Mouse (Mus musculus) limb, embryonic 14.5 days (tissue): ENCODE data around the gene Ell. TPM values are rescaled to one million over a fixed set of nuclear protein-coding genes. Genes with fewer than 3 reads are reported as not detected.

Experiments used
- ATAC-seq: fragments of 200-750 bp; cut with Nextera tagmentation; 2 replicates; pipeline ENCODE4 v1.8.0; 2017; ENCODE audit warnings: low read depth, moderate number of reproducible peaks, moderate TSS enrichment; ENCODE audit not compliant: low FRiP score
- DNase-seq: peaks from one replicate; pipeline ENCODE4 v3.0.0-alpha.2; 2015; ENCODE audit warnings: low spot score
- H3K27ac ChIP-seq: fragments of 300-500 bp; sonication (generic); replicated peaks from 2 replicates; pipeline ENCODE4 v1.5.1; 2014; ENCODE audit warnings: low read depth, mild to moderate bottlenecking, low read length, moderate library complexity, mixed read lengths
- H3K27me3 ChIP-seq: fragments of 300-500 bp; sonication (generic); 2 replicates; pipeline ENCODE4 v1.6.1; 2014; ENCODE audit warnings: low read length, mixed read lengths; ENCODE audit not compliant: control insufficient read depth, insufficient read depth
- H3K36me3 ChIP-seq: fragments of 300-500 bp; sonication (generic); 2 replicates; pipeline ENCODE4 v1.6.1; 2014; ENCODE audit warnings: mild to moderate bottlenecking, low read length, moderate library complexity, mixed read lengths; ENCODE audit not compliant: control insufficient read depth, insufficient read depth
- H3K4me1 ChIP-seq: fragments of 300-500 bp; sonication (generic); 2 replicates; pipeline ENCODE4 v1.6.1; 2014; ENCODE audit warnings: antibody characterized with exemption, low read length, mixed read lengths; ENCODE audit not compliant: control insufficient read depth, insufficient read depth
- H3K4me2 ChIP-seq: fragments of 300-500 bp; sonication (generic); replicated peaks from 2 replicates; pipeline ENCODE4 v1.6.1; 2014; ENCODE audit warnings: low read depth, mild to moderate bottlenecking, low read length, moderate library complexity; ENCODE audit not compliant: severe bottlenecking
- H3K4me3 ChIP-seq: fragments of 300-500 bp; sonication (generic); replicated peaks from 2 replicates; pipeline ENCODE4 v1.5.1; 2014; ENCODE audit warnings: low read length
- H3K9ac ChIP-seq: fragments of 300-500 bp; sonication (generic); 2 replicates; pipeline ENCODE4 v1.6.1; 2014; ENCODE audit warnings: mild to moderate bottlenecking, low read depth, low read length, moderate library complexity; ENCODE audit not compliant: severe bottlenecking
- H3K9me3 ChIP-seq: fragments of 300-500 bp; sonication (generic); 2 replicates; pipeline ENCODE4 v1.6.1; 2016; ENCODE audit warnings: low read length; ENCODE audit not compliant: control insufficient read depth
- POLR2A ChIP-seq: fragments of 200-500 bp; IDR thresholded peaks from 2 replicates; pipeline ENCODE4 v1.8.0; 2012; ENCODE audit warnings: inconsistent platforms, mild to moderate bottlenecking, moderate library complexity, borderline replicate concordance; ENCODE audit not compliant: insufficient read depth, insufficient read length; ENCODE audit errors: extremely low read depth
- WGBS: fragments of 180-500 bp; shearing (Covaris S2); extraction: QIAGEN DNeasy Blood & Tissue Kit; methylation state at CpG from one replicate; pipeline ENCODE4 v1.1.7; 2014; 5-methylcytosine and 5-hydroxymethylcytosine counted together
- polyA plus RNA-seq, 2 experiments: library from polyadenylated mRNA; depleted of rRNA in 1 of 2; stranded (reverse) in 1 of 2; unstranded in 1 of 2; fragments of >200 nt; fragmentation: Nextera tagmentation in 1 of 2; extraction: Ambion mirVana in 1 of 2; gene quantifications; 2 replicates each; pipeline versions ENCODE4 v1.2.1 to v1.2.3; 2012 to 2014

Ell gene
- polyA plus RNA-seq, 2 experiments: 20.2 to 30.3 TPM

DNA sequence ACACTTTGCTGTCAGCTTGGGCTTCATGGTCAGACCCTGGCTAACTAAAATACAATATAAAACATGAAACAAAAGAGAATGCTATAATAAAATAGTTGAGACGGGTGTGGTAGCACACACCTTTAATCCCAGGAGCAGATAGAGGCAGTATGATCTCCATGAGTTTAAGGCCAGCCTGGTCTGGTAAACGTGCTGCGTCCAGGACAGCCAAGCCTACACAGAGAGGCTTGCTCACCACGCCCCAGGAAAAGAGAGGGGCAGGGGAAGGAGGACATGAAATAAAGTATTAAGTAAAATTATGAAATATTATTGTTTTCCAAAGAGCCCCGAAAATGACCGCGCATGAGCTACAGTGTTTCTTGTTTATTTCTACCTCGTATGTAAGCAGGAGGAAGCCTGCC is 12.1 kb upstream of the Ell start:
- no peak for DNase-seq
- peaks cover 30% of the 10 kb centered on the region for H3K36me3 ChIP-seq
- H3K9me3 ChIP-seq: no peaks in the 10 kb centered on the region
- no peak for TF ChIP-seq POLR2A
- peaks cover 12% of the 10 kb centered on the region for H3K4me1 ChIP-seq
- WGBS: 1% methylated on average over 8 of the region's 8 CpGs
- no peaks in the 10 kb centered on the region for H3K27me3 ChIP-seq
- H3K4me3 ChIP-seq: peak overlapping the region; percentile 81
- peak overlapping the region; percentile 97 for H3K9ac ChIP-seq
- ATAC-seq: no peak
- H3K4me2 ChIP-seq: peak overlapping the region; percentile 84
- H3K27ac ChIP-seq: 0 out of 2 replicates have a peak overlapping the region, but pooled peaks have one; percentile 19

DNA sequence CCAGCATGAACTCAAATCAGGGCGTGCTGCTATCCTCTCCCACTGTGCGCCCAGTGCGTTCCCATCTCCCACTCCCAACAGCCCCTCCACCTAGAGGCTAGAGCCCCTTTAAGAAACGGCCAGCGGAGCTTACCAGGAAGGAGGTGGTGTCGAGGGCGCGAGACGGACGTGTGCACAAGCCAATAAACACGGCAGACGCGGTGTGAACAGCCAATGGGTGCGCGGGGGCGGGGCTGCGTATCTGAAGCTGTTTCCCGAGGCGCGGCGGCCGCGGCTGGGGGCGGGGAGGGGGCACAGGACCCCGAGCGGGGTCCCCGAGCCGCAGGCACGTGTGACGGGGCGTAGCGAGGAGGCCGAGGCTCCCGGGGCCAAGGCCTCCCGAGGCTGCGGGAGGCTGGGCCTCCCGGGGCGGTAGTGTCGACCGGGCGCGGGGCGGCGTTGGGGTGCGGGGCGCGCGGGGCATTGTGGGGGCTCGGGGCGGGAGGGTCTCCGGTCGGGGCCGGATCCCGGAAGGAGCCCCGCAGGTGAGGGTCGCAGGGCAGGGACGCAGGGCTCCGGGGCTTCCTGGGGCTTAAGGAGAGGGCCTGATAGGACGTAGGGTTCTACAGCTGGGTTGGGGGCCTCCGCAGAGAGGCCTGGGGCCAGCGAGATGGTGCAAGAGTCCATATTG is 11.6 kb upstream of the Ell start, which contains the start of the genes Fkbp8 and Kxd1:
Fkbp8 (plus strand) TSS at position 213 of the 670 bp plus-strand sequence.
Kxd1 (minus strand) TSS at position 445 of the 670 bp plus-strand sequence.
- Histone ChIP-seq H3K9ac (peak within 1 kb of the TSS; percentile 97), H3K4me3 (peak within 1 kb of the TSS; percentile 81), H3K4me2 (peak within 1 kb of the TSS; percentile 84), H3K4me1 (peaks cover 12% of the 10 kb centered on the region), H3K27me3 (no peaks in the 10 kb centered on the region), H3K36me3 (peaks cover 36% of the 10 kb centered on the region), H3K27ac (peak within 1 kb of the TSS; percentile 87), H3K9me3 (no peaks in the 10 kb centered on the region)
- peak; percentile 42; the same call in 1 of the 2 replicates for TF ChIP-seq POLR2A
- 2% methylated on average over 44 of the region's 61 CpGs for WGBS
- ATAC-seq (peak; percentile 93), DNase-seq (peak; percentile 95)

GRCm38 (mm10) chr8:70528182-70528797 is 11.0 kb upstream of the Ell start:
- Histone ChIP-seq H3K27ac (peak overlapping the region; percentile 87), H3K27me3 (no peaks in the 10 kb centered on the region), H3K4me3 (peak overlapping the region; percentile 81), H3K9me3 (no peaks in the 10 kb centered on the region), H3K4me2 (peak overlapping the region; percentile 84), H3K4me1 (peaks cover 12% of the 10 kb centered on the region), H3K36me3 (peaks cover 40% of the 10 kb centered on the region), H3K9ac (peak overlapping the region; percentile 97)
- ATAC-seq (no peak), DNase-seq (no peak)
- WGBS: 26% methylated on average over 13 of the region's 13 CpGs
- no peak for TF ChIP-seq POLR2A

DNA sequence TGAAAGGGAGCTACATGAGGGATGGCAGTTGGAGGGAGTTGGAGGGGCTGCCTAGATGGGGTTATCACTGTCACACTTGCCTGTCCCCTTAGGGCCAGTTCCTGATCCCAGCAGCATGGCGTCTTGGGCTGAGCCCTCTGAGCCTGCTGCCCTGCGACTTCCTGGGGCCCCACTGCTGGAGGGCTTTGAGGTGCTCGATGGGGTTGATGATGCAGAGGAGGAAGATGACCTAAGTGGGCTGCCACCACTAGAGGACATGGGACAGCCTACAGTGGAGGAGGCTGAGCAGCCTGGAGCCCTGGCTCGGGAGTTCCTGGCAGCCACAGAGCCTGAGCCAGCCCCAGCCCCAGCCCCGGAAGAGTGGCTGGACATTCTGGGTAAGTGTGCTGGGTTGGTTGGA is 10.0 kb upstream of the Ell start:
- Histone ChIP-seq H3K4me3 (no peak overlapping the region), H3K27me3 (no peaks in the 10 kb centered on the region), H3K4me1 (peaks cover 10% of the 10 kb centered on the region), H3K9me3 (no peaks in the 10 kb centered on the region), H3K4me2 (no peak overlapping the region), H3K9ac (no peak overlapping the region), H3K36me3 (peaks cover 50% of the 10 kb centered on the region), H3K27ac (no peak overlapping the region)
- ATAC-seq (no peak), DNase-seq (no peak)
- WGBS: 79% methylated on average over 5 of the region's 5 CpGs
- TF ChIP-seq POLR2A: no peak

DNA sequence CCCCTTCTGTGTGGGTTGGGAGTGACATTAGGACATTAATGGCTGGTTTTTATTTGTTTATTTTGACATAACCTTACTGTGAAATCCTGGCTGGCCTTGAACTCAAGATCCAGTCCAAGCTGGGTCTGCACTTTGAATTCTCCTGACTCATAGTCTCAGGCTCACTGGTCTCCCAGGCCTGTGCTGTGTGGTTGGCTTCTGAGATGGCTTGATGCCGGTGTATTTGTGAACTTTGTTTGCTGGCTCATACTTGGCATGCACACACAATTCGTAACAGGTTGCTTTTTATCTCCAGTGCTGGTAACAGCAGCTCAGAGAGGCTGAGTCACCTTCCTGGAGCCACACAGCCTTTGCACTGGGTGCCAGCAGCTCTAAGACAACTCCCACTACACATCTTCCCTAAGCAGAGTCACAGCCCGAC is 9.5 kb upstream of the Ell start:
- H3K9ac ChIP-seq: no peak overlapping the region
- WGBS: 90% methylated on average over 3 of the region's 3 CpGs
- H3K9me3 ChIP-seq: no peaks in the 10 kb centered on the region
- no peak for DNase-seq
- H3K4me1 ChIP-seq: peaks cover 10% of the 10 kb centered on the region
- no peak overlapping the region for H3K4me2 ChIP-seq
- H3K27ac ChIP-seq: no peak overlapping the region
- H3K36me3 ChIP-seq: peaks cover 54% of the 10 kb centered on the region
- H3K27me3 ChIP-seq: no peaks in the 10 kb centered on the region
- TF ChIP-seq POLR2A: no peak
- H3K4me3 ChIP-seq: no peak overlapping the region
- no peak for ATAC-seq
